Mouse (Mus musculus) liver, postnatal 0 days (tissue): ENCODE measurements at regions not wholly inside any gene's neighbourhood (a gene's known extent, or its start where the extent isn't known, plus 50 kb on each side); places are given as distances from the start of the nearest gene placed in this dataset.

Experiments
- ATAC-seq: fragments of 200-750 bp; cut with Nextera tagmentation; 2 replicates; pipeline ENCODE4 v1.8.0; 2017; ENCODE audit warnings: mild to moderate bottlenecking, moderate library complexity
- DNase-seq: peaks from one replicate; pipeline ENCODE4 v3.0.0-alpha.2; 2016
- H3K27ac ChIP-seq: fragments of 300-500 bp; sonication (generic); 2 replicates; pipeline ENCODE4 v1.5.1; 2014; ENCODE audit warnings: antibody characterized with exemption, moderate library complexity, mild to moderate bottlenecking, low read depth
- H3K27me3 ChIP-seq: fragments of 300-500 bp; sonication (generic); 2 replicates; pipeline ENCODE4 v1.6.1; 2014; ENCODE audit warnings: low read length, control low read depth, mixed read lengths; ENCODE audit not compliant: insufficient read depth
- H3K36me3 ChIP-seq: fragments of 300-500 bp; sonication (generic); replicated peaks from 2 replicates; pipeline ENCODE4 v1.6.1; 2014; ENCODE audit warnings: mild to moderate bottlenecking, control low read depth, low read length, moderate library complexity, mixed read lengths; ENCODE audit not compliant: insufficient read depth
- H3K4me1 ChIP-seq: fragments of 300-500 bp; sonication (generic); 2 replicates; pipeline ENCODE4 v1.6.1; 2014; ENCODE audit warnings: antibody characterized with exemption, mild to moderate bottlenecking, control low read depth; ENCODE audit not compliant: insufficient read depth
- H3K4me2 ChIP-seq: fragments of 300-500 bp; sonication (generic); 2 replicates; pipeline ENCODE4 v1.6.1; 2014; ENCODE audit warnings: low read depth, mild to moderate bottlenecking, low read length, moderate library complexity, mixed read lengths
- H3K4me3 ChIP-seq: fragments of 300-500 bp; sonication (generic); 2 replicates; pipeline ENCODE4 v1.5.1; 2014; ENCODE audit warnings: low read depth, low read length
- H3K9ac ChIP-seq: fragments of 300-500 bp; sonication (generic); replicated peaks from 2 replicates; pipeline ENCODE4 v1.6.1; 2014; ENCODE audit warnings: mild to moderate bottlenecking, moderate library complexity
- H3K9me3 ChIP-seq: fragments of 300-500 bp; sonication (generic); 2 replicates; pipeline ENCODE4 v1.6.1; 2016; ENCODE audit warnings: mild to moderate bottlenecking, control low read depth, low read length, mixed read lengths
- CTCF ChIP-seq: sonication (generic); IDR thresholded peaks from 2 replicates; pipeline ENCODE4 v1.5.1; 2016; ENCODE audit warnings: antibody characterized with exemption, low read depth
- EP300 ChIP-seq: IDR thresholded peaks from 2 replicates; pipeline ENCODE4 v1.6.1; 2016; ENCODE audit warnings: antibody characterized with exemption, low read depth, mild to moderate bottlenecking
- WGBS: fragments of 180-500 bp; shearing (Covaris S2); extraction: QIAGEN DNeasy Blood & Tissue Kit; methylation state at CpG from one replicate; pipeline ENCODE4 v1.1.7; 2014; ENCODE audit not compliant: insufficient replicate concordance; 5-methylcytosine and 5-hydroxymethylcytosine counted together

- WGBS, result 73% methylated on average over 2 of the region's 2 CpGs
- no peak overlapping the region for H3K4me3 ChIP-seq
- DNase-seq (no peak), ATAC-seq (no peak)
- no peak overlapping the region for H3K9ac ChIP-seq
- H3K4me1 ChIP-seq, result no peaks in the 10 kb centered on the region
- no peaks in the 10 kb centered on the region for H3K9me3 ChIP-seq
- H3K36me3 ChIP-seq, result no peaks in the 10 kb centered on the region
- TF ChIP-seq EP300, result no peak
- TF ChIP-seq CTCF, result no peak
- H3K4me2 ChIP-seq, result no peak overlapping the region
- no peak overlapping the region for H3K27ac ChIP-seq
- H3K27me3 ChIP-seq, result no peaks in the 10 kb centered on the region
Measured at GRCm38 (mm10) chr1:63909191-63909590, 140.1 kb upstream of the 4933402D24Rik start.

DNA sequence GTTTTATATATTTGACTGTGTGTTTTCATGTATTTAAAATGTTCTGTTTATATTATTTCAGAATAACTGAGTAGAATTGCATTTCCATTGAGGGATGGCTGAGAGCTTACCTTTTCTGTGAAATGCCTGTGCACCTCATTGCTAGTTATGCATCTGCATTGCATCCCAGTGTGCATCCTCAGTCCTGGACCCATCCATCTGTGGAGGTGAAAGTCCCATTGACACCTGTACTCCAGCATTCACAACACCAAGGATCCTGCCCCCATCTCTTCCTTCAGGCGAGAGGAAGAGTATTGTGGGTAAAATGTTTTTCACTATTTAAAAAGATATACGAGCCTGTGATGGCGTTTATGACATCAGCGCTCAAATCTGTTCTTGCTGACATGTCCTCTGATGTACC, 134.6 kb upstream of the 4933402D24Rik start:
- WGBS, result 71% methylated on average over 4 of the region's 4 CpGs
- H3K27ac ChIP-seq, result no peak overlapping the region
- H3K27me3 ChIP-seq, result no peaks in the 10 kb centered on the region
- H3K4me3 ChIP-seq, result no peak overlapping the region
- ATAC-seq (no peak), DNase-seq (no peak)
- H3K9me3 ChIP-seq, result no peaks in the 10 kb centered on the region
- TF ChIP-seq CTCF (no peak), EP300 (no peak)
- H3K9ac ChIP-seq, result no peak overlapping the region
- H3K36me3 ChIP-seq, result no peaks in the 10 kb centered on the region
- H3K4me2 ChIP-seq, result no peak overlapping the region
- H3K4me1 ChIP-seq, result no peaks in the 10 kb centered on the region

DNA sequence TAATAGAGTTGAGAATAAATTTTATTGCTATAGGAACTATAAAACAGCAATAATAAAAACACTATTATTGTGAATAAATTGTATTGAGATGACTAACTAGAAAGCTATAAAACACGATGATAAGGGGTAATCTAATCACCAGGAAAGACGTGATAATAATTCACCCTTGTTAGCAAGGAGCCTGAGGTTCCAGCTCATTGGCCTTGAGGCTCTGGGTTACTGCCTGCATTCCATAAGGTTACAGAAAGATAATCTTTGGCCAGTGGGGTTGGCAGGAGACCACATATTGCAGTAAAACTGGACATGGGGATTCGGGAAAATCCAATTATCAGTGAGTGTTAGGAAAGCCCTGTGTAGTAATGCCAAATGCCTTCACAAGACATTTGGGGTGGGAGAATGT, 134.1 kb upstream of the 4933402D24Rik start:
- Histone ChIP-seq H3K36me3 (no peaks in the 10 kb centered on the region), H3K4me2 (no peak overlapping the region), H3K27ac (no peak overlapping the region), H3K4me3 (no peak overlapping the region), H3K27me3 (no peaks in the 10 kb centered on the region), H3K9ac (no peak overlapping the region), H3K9me3 (no peaks in the 10 kb centered on the region), H3K4me1 (no peaks in the 10 kb centered on the region)
- no peak for TF ChIP-seq CTCF
- TF ChIP-seq EP300, result no peak
- ATAC-seq (no peak), DNase-seq (no peak)
- 55% methylated on average over 3 of the region's 3 CpGs for WGBS

GRCm38 (mm10) chr1:63902391-63902790, 133.3 kb upstream of the 4933402D24Rik start:
- Histone ChIP-seq H3K27me3 (no peaks in the 10 kb centered on the region), H3K4me1 (no peaks in the 10 kb centered on the region), H3K9ac (no peak overlapping the region), H3K9me3 (no peaks in the 10 kb centered on the region), H3K4me2 (no peak overlapping the region), H3K27ac (no peak overlapping the region), H3K36me3 (no peaks in the 10 kb centered on the region), H3K4me3 (no peak overlapping the region)
- no peak for DNase-seq
- 70% methylated on average over 1 of the region's 1 CpGs for WGBS
- TF ChIP-seq CTCF (no peak), EP300 (no peak)
- no peak for ATAC-seq

DNA sequence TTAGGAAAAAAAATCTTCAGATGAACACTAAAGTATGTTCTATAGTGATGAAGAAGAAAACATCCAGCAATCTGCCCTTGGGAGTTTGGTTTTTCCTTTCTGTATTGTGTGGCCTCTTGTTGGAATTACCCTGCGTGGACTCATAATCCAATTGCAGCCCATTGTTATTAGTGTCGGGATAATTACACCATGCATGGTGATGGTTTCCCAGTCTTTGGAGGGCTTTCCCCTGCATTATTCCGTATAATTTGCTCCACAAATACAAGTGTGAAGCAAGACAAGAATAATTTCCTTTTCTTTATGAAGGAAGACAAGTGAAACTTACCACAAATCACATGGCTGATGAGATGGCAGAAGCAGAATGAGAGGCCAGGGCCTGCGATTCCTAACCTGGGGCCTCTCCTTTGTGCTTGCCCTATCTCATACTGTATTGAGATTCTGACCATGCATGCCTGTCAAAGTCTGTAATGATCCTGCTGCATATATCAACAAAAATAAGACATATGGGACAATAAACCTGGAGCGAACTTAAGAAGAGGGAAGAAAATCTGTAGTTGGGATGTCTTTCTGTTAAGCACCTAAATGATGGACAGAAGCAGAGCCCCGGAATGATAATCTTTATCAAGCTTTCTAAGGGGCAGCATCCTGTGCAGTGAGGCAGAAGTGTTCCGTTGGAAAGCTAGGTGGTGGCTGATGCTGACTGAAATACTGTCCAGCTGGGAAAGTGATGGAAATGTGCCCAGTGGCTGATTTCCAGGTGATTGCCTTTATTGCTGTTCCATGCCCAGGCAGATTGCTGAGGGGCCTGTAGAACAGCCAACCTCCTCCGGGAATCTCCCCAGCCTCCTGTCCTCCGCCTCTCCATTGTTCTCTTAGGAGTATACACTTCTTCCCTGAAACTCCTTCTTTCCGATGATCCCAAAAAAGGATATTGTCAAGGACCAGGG, 130.8 kb upstream of the 4933402D24Rik start:
- WGBS, result 76% methylated on average over 10 of the region's 10 CpGs
- Histone ChIP-seq H3K27me3 (no peaks in the 10 kb centered on the region), H3K27ac (no peak overlapping the region), H3K36me3 (no peaks in the 10 kb centered on the region), H3K4me1 (no peaks in the 10 kb centered on the region), H3K9ac (no peak overlapping the region), H3K4me3 (no peak overlapping the region), H3K9me3 (no peaks in the 10 kb centered on the region), H3K4me2 (no peak overlapping the region)
- TF ChIP-seq EP300, result no peak
- no peak for TF ChIP-seq CTCF
- DNase-seq (no peak), ATAC-seq (no peak)

DNA sequence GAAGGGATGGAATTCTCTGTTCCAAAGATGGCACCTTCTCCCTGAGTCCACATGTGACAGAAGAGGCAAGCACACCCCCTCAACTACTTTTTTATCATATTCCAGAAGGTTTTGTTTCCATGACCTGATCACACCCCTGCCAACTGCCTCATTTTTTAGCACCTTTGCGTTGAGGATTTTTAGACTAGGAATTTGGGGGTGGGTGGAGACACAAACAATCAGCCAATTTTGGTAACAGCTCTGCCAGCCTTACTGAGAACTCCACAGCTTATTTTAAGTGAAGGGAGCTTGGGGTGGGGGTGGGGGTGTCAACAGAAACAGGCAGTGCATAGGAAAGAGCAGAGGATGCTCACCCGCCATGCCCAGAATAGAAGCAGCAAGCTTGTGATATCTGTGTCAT, 129.7 kb upstream of the 4933402D24Rik start:
- H3K4me2 ChIP-seq, result no peak overlapping the region
- H3K9me3 ChIP-seq, result no peaks in the 10 kb centered on the region
- TF ChIP-seq CTCF (no peak), EP300 (no peak)
- H3K4me1 ChIP-seq, result no peaks in the 10 kb centered on the region
- H3K4me3 ChIP-seq, result no peak overlapping the region
- no peak for DNase-seq
- H3K9ac ChIP-seq, result no peak overlapping the region
- no peaks in the 10 kb centered on the region for H3K36me3 ChIP-seq
- no peaks in the 10 kb centered on the region for H3K27me3 ChIP-seq
- 73% methylated on average over 2 of the region's 2 CpGs for WGBS
- ATAC-seq, result no peak
- H3K27ac ChIP-seq, result no peak overlapping the region
